Mouse (Mus musculus): ENCODE data around the gene Rabepk. TPM values are rescaled to one million over a fixed set of nuclear protein-coding genes. Genes with fewer than 3 reads are reported as not detected.

Rabepk gene
- total RNA-seq, 2 experiments from 2014 or later = 1.2 to 10.1 TPM

- no peak for ATAC-seq (replicated peaks; ENCODE audit: low FRiP score, poor library complexity, severe bottlenecking)
Observed at GRCm38 (mm10) chr2:34736626-34737025, 63.1 kb downstream of the Rabepk start.

Other genes with a start within 250 kb of the Rabepk start
- 308 and 329 TPM in 2 replicates for gene Gapvd1, start 44.7 kb downstream of the Rabepk start, total RNA-seq (2015; ENCODE audit: low replicate concordance)
- 761 and 1,292 TPM in 2 replicates for gene Gapvd1, start 44.7 kb downstream of the Rabepk start, total RNA-seq (2017; ENCODE audit: low replicate concordance)
- gene Hspa5, start 27.9 kb downstream of the Rabepk start, total RNA-seq (2015; ENCODE audit: low replicate concordance) = 229 and 240 TPM in 2 replicates
- gene Hspa5, start 27.9 kb downstream of the Rabepk start, total RNA-seq (2017; ENCODE audit: low replicate concordance) = 904 and 907 TPM in 2 replicates
- 104 and 121 TPM in 2 replicates for gene Fbxw2, start 26.4 kb upstream of the Rabepk start, total RNA-seq (2015; ENCODE audit: low replicate concordance)
- 178 and 181 TPM in 2 replicates for gene Fbxw2, start 26.4 kb upstream of the Rabepk start, total RNA-seq (2017; ENCODE audit: low replicate concordance)
- gene Gm34653, start 33.1 kb upstream of the Rabepk start, total RNA-seq (2015; ENCODE audit: low replicate concordance) = not detected in 2 replicates
- not detected in 2 replicates for gene Gm34653, start 33.1 kb upstream of the Rabepk start, total RNA-seq (2017; ENCODE audit: low replicate concordance)
- not detected in 2 replicates for gene Cutal, start 74.5 kb upstream of the Rabepk start, total RNA-seq (2015; ENCODE audit: low replicate concordance)
- gene Cutal, start 74.5 kb upstream of the Rabepk start, total RNA-seq (2017; ENCODE audit: low replicate concordance) = not detected in 2 replicates
- gene Psmd5, start 75.1 kb upstream of the Rabepk start, total RNA-seq (2015; ENCODE audit: low replicate concordance) = 18.0 and 64.0 TPM in 2 replicates
- 11.8 and 25.0 TPM in 2 replicates for gene Psmd5, start 75.1 kb upstream of the Rabepk start, total RNA-seq (2017; ENCODE audit: low replicate concordance)
- gene Phf19, start 114.1 kb upstream of the Rabepk start, total RNA-seq (2015; ENCODE audit: low replicate concordance) = 1.7 and 1.9 TPM in 2 replicates
- gene Phf19, start 114.1 kb upstream of the Rabepk start, total RNA-seq (2017; ENCODE audit: low replicate concordance) = 0.42 and 1.9 TPM in 2 replicates
- gene Traf1, start 161.9 kb upstream of the Rabepk start, total RNA-seq (2015; ENCODE audit: low replicate concordance) = 0.63 TPM in 1 of 2 replicates, not detected in the other
- 0.43 TPM in 1 of 2 replicates, not detected in the other for gene Traf1, start 161.9 kb upstream of the Rabepk start, total RNA-seq (2017; ENCODE audit: low replicate concordance)

Data from erythroblast, adult 5-6 weeks (primary cell).